Mouse (Mus musculus) lung, postnatal 0 days (tissue): Measurements from ENCODE around the gene Mybpc2.

Source experiments
- CTCF ChIP-seq: IDR thresholded peaks from 2 replicates; pipeline ENCODE4 v1.5.1; 2016; ENCODE audit warnings: antibody characterized with exemption, mild to moderate bottlenecking
- EP300 ChIP-seq: IDR thresholded peaks from 2 replicates; pipeline ENCODE4 v1.6.1; 2016; ENCODE audit warnings: antibody characterized with exemption, mild to moderate bottlenecking, control low read depth

- TF ChIP-seq CTCF (no peak), EP300 (no peak)
These were observed 2.1 kb upstream of the Mybpc2 start for GRCm38 (mm10) chr7:44526414-44527154.
